Mouse (Mus musculus) fibroblast of lung, adult 2 months (primary cell): Measurements from ENCODE around the gene Themis2.
"Not testable (repeated sequence)": the region's sequence is repeated elsewhere in the genome, so short reads cannot be mapped to it uniquely, and the experiment has no call there.

ENCODE experiments used
- DNase-seq: peaks from one replicate; pipeline ENCODE4 v3.0.0-alpha.2; 2011; ENCODE audit warnings: low read depth

The Themis2 gene

GRCm38 (mm10) chr4:132798666-132799065 is 2.5 kb upstream of the Themis2 start:
- not testable (repeated sequence) for DNase-seq

- DNase-seq = no peak
Measured at GRCm38 (mm10) chr4:132798028-132798427, 1.8 kb upstream of the Themis2 start.

- DNase-seq = no peak
Measured at GRCm38 (mm10) chr4:132797461-132797860, 1.3 kb upstream of the Themis2 start.

- no peak for DNase-seq
Measured at GRCm38 (mm10) chr4:132795171-132795570, 1.0 kb downstream of the Themis2 start.

GRCm38 (mm10) chr4:132794760-132795159 is 1.4 kb downstream of the Themis2 start:
- DNase-seq = no peak

- no peak for DNase-seq
Measured at GRCm38 (mm10) chr4:132794028-132794427, 2.2 kb downstream of the Themis2 start.

- not testable (repeated sequence) for DNase-seq
Measured at GRCm38 (mm10) chr4:132793322-132794004, 2.7 kb downstream of the Themis2 start.

- no peak for DNase-seq
Measured at GRCm38 (mm10) chr4:132789731-132790130, 6.5 kb downstream of the Themis2 start.

GRCm38 (mm10) chr4:132785228-132785627 is 11.0 kb downstream of the Themis2 start:
- no peak for DNase-seq

GRCm38 (mm10) chr4:132783732-132784131 is 12.5 kb downstream of the Themis2 start:
- DNase-seq = no peak

GRCm38 (mm10) chr4:132780288-132780687 is 15.9 kb downstream of the Themis2 start:
- DNase-seq = no peak

GRCm38 (mm10) chr4:132778562-132779201 is 17.5 kb downstream of the Themis2 start:
- no peak for DNase-seq

GRCm38 (mm10) chr4:132776764-132777163 is 19.4 kb downstream of the Themis2 start:
- DNase-seq = peak; percentile 32

- no peak for DNase-seq
Measured at GRCm38 (mm10) chr4:132774905-132775304, 21.3 kb downstream of the Themis2 start.

- DNase-seq = no peak
Measured at GRCm38 (mm10) chr4:132771776-132772175, 24.4 kb downstream of the Themis2 start.

- DNase-seq = peak; percentile 100
Measured at GRCm38 (mm10) chr4:132767914-132768876, 28.0 kb downstream of the Themis2 start, which contains the start of gene Rpa2. Gene Rpa2 (plus strand): TSS chr4:132768332.

- not testable (repeated sequence) for DNase-seq
Measured at GRCm38 (mm10) chr4:132763125-132763524, 33.1 kb downstream of the Themis2 start.

GRCm38 (mm10) chr4:132762602-132763001 is 33.6 kb downstream of the Themis2 start:
- DNase-seq = no peak

- no peak for DNase-seq
Measured at GRCm38 (mm10) chr4:132760296-132760695, 35.9 kb downstream of the Themis2 start.

GRCm38 (mm10) chr4:132757633-132758351 is 38.4 kb downstream of the Themis2 start:
- no peak for DNase-seq

- DNase-seq = peak; percentile 77
Measured at GRCm38 (mm10) chr4:132756974-132757373, 39.2 kb downstream of the Themis2 start, which contains the start of gene Smpdl3b. Gene Smpdl3b (minus strand): TSS chr4:132757252.

- DNase-seq = no peak
Measured at GRCm38 (mm10) chr4:132752992-132753391, 43.2 kb downstream of the Themis2 start.
